Mouse (Mus musculus): Measurements from ENCODE around the gene P2ry12.

GRCm38 (mm10) chr3:59174426-59175154 is 88.1 kb downstream of the P2ry12 start:
- no peak for TF ChIP-seq MAFK (IDR thresholded peaks at IDR 0.05; ENCODE audit: insufficient read depth, low read depth, low read length)
- no peak for TF ChIP-seq HCFC1 (IDR thresholded peaks at IDR 0.05; ENCODE audit: borderline replicate concordance, insufficient read depth, low read length)
- no peak for TF ChIP-seq ZNF384 (IDR thresholded peaks at IDR 0.05; ENCODE audit: low read depth, low read length)
